Mouse (Mus musculus) olfactory bulb, adult 2 months (tissue): ENCODE data around the gene Ppox.
"Not testable (repeated sequence)": the region's sequence is repeated elsewhere in the genome, so short reads cannot be mapped to it uniquely, and the experiment has no call there.

ENCODE experiments used
- CTCF ChIP-seq: fragments of 200-500 bp; IDR thresholded peaks from 2 replicates; pipeline ENCODE4 v1.5.1; 2012; ENCODE audit warnings: low read depth, mild to moderate bottlenecking, low read length, moderate library complexity; ENCODE audit not compliant: insufficient read depth
- POLR2A ChIP-seq: fragments of 200-500 bp; IDR thresholded peaks from 2 replicates; pipeline ENCODE4 v1.6.1; 2012; ENCODE audit warnings: mild to moderate bottlenecking, low read depth, low read length, moderate library complexity; ENCODE audit not compliant: insufficient read depth

DNA sequence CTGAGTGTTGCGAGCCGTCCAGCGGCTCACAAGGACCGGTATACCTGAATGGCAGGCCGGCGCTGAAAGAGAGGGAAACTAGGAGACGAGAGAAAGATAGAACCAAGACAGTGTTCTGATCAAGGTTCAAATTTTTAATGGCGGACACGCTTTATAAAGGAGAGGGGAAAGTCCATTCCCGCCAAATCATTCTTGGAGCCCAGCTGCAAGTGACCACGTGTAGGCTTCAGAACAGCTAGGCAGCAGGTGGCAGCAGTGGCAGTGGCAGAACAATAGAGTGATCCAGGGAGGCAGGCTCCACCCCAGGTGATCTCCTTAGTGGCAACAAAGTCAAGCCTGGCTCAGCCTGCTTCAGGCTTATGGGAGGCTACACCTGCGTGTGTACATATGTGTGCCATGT, 39.0 kb downstream of the Ppox start:
- not testable (repeated sequence) for TF ChIP-seq CTCF, POLR2A
